Mouse (Mus musculus): ENCODE results near the gene Prss41. TPM values are rescaled to one million over a fixed set of nuclear protein-coding genes. Genes with fewer than 3 reads are reported as not detected.
"Not testable (repeated sequence)": the region's sequence is repeated elsewhere in the genome, so short reads cannot be mapped to it uniquely, and the experiment has no call there.

Prss41 gene
- 1 to 10 TPM; 3.8 to 4.7 TPM for total RNA-seq (2021)

DNA sequence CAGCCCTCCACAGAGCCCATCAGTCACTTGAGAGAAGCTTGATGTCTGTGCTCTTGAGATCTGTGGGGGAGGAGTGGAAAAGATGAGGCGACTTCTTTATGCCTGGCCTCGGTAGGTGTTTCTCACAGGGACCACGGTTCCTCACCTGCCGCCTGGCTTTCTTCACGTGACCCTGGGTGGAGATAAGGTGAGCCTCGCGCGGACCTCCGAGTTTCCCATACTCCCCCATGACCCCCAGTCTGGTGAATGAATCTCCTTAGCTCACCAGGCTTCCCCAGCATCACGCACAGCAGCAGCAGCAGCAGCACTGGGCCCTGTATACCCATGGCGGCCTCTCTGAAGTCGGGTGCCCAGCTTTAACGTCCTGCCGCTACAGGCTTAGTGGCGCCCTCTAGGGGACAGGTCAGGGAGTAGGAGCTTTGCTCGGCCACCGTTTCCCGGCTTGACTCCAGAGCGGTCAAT lies at the start of gene Prss41, which contains the start of gene Prss32:
TSS of gene Prss41 (minus strand) at position 361 of the 462 bp plus-strand sequence.
TSS of gene Prss32 (plus strand) at position 44 of the 462 bp plus-strand sequence.
- intact Hi-C loops (cut with DNase I) = no loop called here
- DNase-seq = peak; percentile 59

DNA sequence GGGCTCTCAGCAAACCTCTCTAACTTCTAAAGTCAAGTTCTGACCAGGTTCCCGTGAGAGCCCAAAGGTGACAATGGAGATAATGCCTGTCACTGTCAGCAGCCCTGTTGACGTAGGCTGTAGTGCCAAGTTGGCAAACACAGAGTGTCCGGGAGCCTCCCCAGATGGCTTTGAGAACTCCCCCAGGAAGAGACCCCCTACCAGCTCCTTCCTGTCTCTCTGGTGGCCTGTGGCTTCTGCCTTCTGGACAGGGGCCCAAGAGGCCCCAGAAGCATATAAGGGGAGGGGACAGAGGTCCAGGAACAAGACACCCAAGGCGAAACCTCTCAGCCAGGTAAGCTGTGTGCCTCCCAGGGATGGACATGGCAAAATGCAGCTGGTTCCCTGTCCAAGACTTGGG lies 36.6 kb upstream of the Prss41 start, which contains the start of the genes Dcpp1 and Dcpp2:
TSS of gene Dcpp1 (plus strand) at position 301 of the 400 bp plus-strand sequence.
TSS of gene Dcpp2 (plus strand) at position 305 of the 400 bp plus-strand sequence.
- DNase-seq; intact Hi-C loops (cut with DNase I): not testable (repeated sequence)

DNA sequence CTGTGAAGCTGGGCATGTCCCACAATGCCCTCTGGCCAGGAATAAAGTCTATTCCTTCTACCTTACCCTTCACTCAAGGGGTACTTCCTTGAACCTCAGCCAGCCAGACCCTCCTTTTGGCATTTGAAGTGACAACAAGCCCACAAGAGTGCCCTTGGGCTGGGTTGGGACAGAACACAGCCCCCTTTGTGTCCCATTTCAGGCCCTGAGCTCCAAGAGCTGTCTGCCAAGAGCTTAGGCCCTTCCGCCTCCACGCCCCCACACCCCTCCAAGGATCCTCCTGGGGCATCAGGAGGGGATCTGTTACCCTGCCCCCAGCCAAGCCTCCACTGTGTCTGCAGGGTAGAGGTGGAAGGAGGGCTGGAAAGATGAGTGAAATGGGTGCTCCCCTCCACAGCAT lies 33.2 kb upstream of the Prss41 start:
- DNase-seq = peak; percentile 23
- intact Hi-C loops (cut with DNase I) = no loop called here

DNA sequence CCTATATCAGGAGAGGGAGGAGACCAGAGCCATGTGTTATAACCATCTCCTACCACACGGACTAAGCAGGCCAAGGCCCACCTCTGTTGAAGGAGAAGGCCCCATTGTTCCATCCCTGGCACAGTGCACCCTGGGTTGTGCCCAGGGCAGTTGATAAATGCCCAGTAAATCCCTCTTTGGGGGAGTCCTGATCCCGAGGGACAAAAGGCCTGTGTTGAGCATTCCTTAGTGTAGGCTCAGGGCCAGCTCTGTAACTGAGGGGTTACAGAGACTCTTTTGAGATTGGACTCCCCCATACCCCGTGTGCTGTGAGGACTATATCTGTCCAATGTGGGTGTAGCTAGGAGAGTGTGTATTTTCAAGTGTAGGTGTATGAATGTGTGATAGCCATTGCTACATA lies 32.8 kb upstream of the Prss41 start:
- intact Hi-C loops (cut with DNase I) = no loop called here
- DNase-seq = peak; percentile 28

DNA sequence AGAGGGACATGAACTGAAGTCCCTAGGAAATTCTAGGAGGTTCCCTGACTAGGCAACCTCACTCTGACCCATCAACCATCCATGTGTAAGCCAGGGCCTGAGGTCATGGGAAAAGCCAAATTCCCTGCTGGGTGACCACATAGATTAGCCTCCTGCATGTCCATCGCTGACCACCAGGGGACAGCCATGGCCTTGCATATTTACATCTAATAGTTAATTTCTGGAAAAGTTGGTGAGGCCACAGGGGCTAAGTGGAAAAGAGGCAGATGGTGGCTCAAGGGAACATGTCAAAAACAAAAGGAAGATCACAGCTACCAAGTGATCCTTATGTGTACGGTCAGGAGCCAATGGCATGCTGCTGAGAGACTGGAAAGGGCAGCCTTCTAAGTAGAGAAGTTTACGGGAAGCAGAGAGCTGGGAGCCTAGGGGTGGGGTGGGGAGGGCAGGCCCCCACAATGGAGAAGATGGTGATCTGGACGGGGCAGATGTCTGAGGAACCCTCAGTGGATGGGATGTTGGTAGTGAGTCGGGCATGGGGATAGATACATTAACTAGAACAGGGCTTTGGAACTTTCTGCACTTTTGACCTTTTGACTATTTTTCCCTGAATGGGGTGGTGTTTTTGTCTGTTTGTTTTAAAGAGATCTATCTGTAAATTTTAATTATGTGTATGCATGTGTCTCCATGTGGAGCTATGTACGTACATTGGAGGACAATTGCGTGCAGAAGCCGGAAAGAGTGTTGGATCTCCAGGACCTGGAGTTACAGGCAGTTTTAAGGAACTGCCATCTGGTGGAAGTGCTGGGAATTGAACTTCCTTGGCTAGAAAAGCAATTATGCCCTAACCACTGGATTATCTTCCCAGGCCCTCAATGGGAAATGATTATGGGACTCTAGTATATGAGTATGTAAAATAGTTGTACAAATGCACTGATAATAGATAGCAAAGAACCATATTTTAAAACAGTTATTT lies 30.2 kb upstream of the Prss41 start:
- DNase-seq = peak; percentile 59
- intact Hi-C loops (cut with DNase I) = no loop called here

DNA sequence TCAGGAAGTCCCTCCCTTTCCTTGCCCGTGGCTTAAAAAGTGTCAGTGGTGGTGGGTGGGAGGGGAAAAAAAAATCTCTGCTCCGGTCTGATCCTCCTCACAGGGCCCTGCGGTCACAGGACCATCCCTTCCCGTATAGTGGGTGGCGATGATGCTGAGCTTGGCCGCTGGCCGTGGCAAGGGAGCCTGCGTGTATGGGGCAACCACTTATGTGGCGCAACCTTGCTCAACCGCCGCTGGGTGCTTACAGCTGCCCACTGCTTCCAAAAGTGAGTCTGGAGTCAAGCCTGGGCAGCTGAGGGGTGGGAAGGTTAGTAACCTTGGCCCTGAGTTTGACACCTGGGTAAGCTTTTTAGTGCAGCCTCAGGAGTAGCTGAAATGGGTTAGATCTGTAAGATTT lies 24.5 kb upstream of the Prss41 start:
- intact Hi-C loops (cut with DNase I) = no loop called here
- no peak for DNase-seq

DNA sequence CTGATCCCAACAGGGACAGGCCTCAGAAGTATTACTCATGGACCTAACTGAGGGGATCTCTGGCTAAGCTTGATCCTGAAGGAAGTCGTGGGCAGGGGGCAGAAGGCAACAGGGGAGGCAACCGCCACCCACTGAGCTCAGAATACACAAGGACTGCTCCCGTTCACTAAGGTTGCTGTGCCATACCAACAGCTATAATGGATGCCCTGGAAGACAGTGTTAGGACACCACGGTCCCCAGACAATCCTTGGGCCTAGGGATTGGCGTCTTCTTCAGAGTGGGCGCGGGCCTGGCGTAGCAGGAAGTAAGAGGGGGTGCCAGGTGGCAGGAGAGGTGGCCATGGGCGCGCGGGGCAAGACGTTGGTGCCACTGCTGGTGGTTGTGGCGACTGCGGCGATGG lies 23.8 kb upstream of the Prss41 start, which contains the start of gene Prss21:
TSS of gene Prss21 (plus strand) at position 301 of the 400 bp plus-strand sequence.
- no peak for DNase-seq
- intact Hi-C loops (cut with DNase I) = no loop called here

DNA sequence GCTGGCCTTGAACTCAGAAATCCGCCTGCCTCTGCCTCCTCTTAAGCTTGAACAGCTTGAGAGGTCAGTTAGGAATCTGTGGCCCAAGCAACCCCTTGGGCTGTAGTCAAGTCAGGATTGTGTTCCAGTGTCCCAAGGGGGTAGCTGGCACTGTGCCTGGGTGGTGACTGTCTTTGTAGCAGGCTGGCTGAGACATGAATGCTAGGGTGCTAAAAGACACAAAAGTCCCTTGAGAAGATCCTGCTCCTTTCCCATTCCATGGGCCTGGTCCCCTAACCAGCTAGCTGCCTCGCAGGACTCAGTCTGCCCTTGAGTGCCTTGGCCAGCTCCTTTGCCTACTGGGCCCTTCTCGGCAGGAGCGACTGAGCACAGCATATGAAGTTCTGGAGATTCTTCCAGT lies 19.0 kb upstream of the Prss41 start:
- no peak for DNase-seq
- intact Hi-C loops (cut with DNase I) = no loop called here

DNA sequence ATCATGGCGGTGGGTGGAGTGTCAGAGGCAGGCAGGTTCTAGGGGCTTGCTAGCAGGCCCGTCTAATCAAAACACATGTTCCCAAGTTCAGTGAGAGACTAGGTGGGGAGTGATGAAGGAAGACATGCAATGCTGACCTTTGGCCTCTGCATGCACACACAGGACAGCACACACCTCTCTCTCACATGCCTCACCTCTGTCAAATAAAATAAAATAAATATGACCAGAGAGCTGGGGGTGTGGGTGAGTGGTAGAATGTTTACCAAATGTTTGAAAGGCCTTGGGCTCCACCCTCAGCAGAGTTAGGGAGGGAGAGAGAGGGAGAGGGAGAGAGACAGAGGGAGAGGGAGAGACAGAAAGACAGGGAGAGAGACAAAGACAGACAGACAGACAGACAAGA lies 13.9 kb upstream of the Prss41 start:
- no peak for DNase-seq
- intact Hi-C loops (cut with DNase I) = no loop called here

DNA sequence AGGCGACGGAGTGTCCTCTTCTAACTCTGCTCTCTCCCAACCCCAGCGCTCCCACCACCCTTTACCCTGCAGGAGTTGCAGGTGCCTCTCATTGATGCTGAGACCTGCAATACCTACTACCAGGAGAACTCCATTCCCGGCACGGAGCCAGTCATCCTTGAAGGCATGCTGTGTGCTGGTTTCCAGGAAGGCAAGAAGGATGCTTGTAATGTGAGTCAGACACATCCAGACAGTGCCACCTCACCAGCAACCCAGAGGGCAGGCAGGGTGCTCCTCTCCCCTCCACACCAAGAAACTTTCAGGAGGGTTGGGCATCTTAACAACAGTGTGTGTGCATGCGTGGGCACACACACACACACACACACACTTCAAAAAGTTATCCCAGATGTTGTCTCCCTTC lies 13.2 kb upstream of the Prss41 start:
- intact Hi-C loops (cut with DNase I) = no loop called here
- no peak for DNase-seq

DNA sequence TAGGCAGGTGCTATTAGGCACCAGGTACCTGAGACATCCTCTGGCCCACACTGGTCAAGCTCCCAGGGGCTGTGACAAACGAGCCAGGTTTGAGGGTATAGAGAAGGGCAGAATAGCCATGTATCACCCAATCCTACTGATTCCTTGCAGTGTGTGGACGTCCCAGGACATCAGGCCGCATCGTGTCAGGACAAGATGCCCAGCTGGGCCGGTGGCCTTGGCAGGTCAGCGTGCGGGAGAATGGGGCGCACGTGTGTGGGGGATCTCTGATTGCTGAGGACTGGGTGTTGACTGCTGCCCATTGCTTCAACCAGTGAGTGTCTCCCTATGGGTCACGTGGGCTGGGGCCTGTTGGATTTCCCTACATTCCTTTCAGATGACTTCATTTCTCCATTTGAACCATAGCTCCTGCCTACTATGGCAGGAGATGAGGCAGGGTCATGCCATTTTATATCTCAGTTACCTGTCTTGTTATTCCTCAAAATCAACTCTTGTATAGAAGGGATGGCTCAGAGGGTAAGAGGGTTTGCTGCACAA lies 10.3 kb upstream of the Prss41 start:
- DNase-seq = no peak
- intact Hi-C loops (cut with DNase I) = loop anchor here (5.0 kb wide), 1 partner anchor 108 kb away; no protein-coding TSS in a partner anchor

DNA sequence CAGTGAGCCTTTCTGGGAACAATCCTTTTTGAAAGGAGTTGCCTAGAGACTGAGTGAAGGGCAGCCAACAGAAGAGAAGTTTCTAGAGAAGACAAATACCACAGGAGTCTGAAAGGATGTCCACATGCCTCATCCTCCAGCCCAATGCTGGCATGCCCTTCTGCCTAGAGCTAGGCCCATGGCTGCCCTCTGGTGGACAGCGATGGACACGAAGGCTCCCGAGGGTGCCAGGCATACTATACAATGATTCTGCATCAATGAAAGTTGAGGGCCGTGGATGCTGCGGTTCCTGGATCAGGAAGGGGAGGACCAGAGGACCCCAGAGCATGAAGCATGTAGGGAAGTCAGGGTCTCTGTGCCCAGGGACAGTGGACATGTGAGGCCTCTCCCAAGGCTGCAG lies 9.3 kb upstream of the Prss41 start:
- intact Hi-C loops (cut with DNase I) = loop anchor here (5.0 kb wide), 1 partner anchor 109 kb away; no protein-coding TSS in a partner anchor
- peak; percentile 77 for DNase-seq

DNA sequence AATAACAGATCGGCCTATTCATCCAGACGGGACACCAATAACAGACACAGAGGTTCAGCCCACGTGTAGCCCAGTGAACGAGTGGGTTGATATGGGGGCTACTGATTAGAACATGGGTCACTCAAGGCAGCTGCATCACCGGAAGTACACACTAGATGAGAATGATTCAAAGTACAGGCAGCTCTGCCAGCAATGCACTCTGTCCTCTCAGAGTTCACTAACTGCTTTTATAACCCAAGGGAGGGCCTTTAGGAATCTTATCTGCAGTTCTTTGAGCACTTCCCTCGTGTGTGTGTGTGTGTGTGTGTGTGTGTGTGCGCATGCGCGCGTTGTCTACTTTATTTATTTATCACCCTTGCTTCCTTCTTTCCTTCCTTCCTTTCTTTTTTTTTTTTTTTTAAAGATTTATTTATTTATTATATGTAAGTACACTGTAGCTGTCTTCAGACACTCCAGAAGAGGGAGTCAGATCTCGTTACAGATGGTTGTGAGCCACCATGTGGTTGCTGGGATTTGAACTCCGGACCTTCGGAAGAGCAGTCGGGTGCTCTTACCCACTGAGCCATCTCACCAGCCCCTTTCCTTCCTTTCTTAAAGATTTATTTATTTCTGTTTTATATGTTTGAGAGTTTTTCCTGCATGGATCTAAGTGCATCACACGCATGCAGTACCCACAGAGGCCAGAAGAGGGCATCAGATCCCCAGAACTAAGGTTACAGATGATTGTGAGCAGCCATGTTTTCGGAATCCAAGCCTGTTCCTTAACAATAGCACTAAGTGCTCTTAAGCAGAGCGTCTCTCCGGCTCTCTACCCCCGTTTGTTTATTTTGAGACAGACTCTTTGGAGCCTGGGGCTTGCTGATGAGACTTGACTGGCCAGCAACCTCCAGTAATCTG lies 7.1 kb upstream of the Prss41 start:
- intact Hi-C loops (cut with DNase I) = loop anchor here (5.0 kb wide), 1 partner anchor 111 kb away; no protein-coding TSS in a partner anchor
- peak; percentile 69 for DNase-seq

DNA sequence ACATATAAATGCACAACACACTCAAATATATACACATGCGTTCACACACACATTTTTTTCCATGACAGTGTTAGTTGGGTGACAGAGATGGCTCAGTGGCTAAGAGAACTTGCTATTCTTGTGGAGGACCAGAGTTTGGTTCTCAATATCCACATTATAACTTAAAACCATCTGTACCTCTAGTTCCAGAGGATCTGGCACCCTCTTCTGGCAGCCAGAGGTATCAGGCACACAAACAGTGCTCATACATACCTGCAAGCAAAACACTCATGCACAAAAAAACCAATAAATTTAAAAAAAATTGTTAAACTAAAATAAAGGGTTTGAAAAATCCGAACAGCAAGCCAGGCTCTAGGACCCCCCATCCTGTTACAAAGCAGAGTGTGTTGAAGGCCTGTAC lies 6.1 kb upstream of the Prss41 start:
- no peak for DNase-seq
- intact Hi-C loops (cut with DNase I) = loop anchor here (5.0 kb wide), 1 partner anchor 112 kb away; no protein-coding TSS in a partner anchor

DNA sequence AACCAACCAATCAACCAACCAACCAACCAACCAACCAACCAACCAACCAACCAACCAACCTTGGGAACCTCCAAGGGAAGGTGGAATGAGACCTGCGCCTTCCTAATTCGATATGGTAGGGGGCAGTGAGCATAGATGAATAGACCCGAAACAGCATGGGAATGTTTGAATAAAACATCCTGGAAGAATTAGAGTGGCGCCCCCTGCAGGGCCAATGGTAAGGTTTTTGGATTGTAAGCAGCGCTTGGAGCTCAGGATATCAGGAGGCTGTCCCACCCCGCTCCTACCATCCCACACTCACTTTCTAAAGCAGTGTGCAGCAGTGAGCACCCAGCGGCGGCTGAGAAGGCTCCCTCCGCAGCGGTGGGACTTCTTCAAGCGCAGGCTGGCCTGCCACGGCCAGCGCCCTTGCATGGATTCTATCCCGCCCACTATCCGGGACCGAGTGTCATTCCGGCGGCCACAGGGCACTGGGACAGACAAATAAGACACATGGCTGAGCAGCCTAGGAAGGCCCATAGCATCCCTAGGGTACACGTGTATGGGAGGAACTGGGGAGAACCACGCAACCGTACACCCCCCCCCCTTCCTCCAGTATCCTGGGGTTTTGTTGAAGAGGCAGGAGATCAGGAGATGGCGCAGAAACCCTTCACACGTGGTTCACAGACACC lies 696 bp downstream of the Prss41 start:
- intact Hi-C loops (cut with DNase I) = no loop called here
- DNase-seq = no peak

DNA sequence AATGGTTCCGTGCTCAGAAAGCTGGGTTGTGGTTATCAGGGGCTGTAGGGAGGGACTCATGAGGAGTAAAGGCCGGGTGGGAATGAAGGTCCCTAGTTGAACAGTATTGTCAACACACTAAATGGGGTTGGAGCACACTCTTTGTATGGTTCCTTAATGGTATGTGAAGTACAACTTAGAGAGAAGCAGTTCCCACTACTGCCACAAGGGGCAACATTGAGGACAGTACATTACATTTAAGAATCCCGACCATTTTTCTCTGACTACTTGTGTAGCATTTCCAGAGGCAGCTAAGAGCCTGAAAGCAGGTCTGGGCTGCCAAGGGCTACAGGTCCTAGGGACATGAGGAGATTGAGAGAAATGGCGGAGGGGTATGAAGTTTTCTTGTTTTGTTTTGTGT lies 2.8 kb downstream of the Prss41 start:
- intact Hi-C loops (cut with DNase I) = no loop called here
- DNase-seq = peak; percentile 58

DNA sequence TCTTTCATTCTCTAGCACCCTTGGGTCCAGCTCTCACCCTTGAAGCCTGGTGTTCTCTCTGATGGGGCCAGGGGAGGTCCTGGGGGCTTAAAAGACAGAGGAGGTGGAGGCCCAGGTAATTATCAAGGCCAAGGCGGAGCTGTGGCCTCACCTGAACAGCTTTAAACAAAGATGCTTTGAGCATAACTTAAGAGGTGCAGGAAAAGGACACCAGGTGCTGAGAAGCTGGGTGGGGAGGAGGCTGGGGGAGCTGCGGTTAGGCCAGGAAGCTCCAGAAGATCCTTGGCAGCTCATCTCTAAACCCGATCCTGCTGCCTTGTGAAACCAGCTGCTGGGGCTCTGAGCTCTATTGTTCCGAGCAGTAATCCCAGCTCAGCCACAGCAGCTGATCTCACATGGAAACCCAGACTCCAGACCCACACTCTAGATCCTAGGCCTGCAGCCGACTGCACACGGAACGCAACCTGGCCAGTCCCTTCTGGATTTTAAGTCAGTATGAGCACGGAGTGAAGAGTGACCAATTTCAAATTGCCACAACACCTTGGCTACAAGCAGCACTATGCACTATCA lies 7.9 kb downstream of the Prss41 start, which contains the start of gene Prss33:
TSS of gene Prss33 (minus strand) at position 51 of the 570 bp plus-strand sequence.
- DNase-seq = no peak
- intact Hi-C loops (cut with DNase I) = no loop called here

DNA sequence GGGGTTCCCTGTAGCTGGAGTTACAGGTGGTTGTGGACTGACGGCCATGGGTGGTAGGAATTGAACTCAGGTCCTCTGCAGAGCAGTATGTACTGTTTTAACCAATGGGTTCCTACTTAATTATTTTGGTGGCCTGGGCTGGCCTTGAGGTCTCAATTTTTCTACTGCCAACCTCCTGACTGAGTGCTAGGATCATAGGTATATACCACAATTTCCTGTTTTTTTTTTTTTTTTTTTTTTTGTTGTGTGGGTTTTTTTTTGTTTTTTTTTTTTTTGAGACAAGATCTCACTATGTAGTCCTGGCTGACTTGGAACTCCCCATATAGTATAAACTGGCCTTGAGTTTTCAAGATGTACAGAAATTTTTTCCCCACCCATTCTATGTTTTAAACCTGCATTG lies 12.8 kb downstream of the Prss41 start:
- intact Hi-C loops (cut with DNase I) = no loop called here
- DNase-seq = no peak

DNA sequence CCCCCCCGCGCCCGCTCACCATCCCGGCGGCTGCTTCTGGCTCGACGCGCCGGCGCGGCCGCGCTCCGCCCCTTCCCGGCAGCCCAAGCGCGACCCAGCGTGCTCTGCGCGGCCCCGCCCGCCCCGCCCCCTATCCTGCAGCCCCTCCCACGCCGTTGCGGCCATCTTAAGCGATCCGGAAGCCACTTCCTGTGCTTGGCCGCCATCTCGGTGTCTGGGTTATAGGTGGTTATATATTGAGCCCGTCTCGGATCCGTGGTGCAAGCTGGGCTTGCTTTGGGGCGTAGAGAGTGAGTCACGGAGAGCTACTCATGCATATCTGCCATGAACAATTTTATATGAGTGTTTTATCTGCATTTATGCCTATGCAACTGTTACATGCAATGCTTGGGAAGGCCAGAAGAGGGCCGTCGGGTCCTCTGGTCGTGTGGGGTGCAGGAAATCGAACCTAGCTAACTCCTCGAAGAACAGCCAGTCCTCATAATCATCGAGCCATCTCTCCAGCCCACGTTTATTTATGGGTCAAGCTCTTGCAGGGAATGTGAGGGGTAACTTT lies 14.8 kb downstream of the Prss41 start, which contains the start of gene Elob:
TSS of gene Elob (minus strand) at position 73 of the 556 bp plus-strand sequence.
- intact Hi-C loops (cut with DNase I) = no loop called here
- peak; percentile 90 for DNase-seq

All from left cerebral cortex, postnatal 4 days (tissue).